Mouse (Mus musculus) kidney, postnatal 0 days (tissue): ENCODE measurements at regions not wholly inside any gene's neighbourhood (a gene's known extent, or its start where the extent isn't known, plus 50 kb on each side); places are given as distances from the start of the nearest gene placed in this dataset.
A peak's percentile ranks its signal among the peaks of the same experiment; 100 is the strongest.

ENCODE experiments used
- ATAC-seq: fragments of 200-750 bp; cut with Nextera tagmentation; replicated peaks from 2 replicates; pipeline ENCODE4 v1.8.0; 2017; ENCODE audit warnings: low read depth, moderate number of reproducible peaks, moderate TSS enrichment, moderate library complexity; ENCODE audit not compliant: low FRiP score
- DNase-seq: peaks from one replicate; pipeline ENCODE4 v3.0.0-alpha.2; 2016; ENCODE audit warnings: low spot score
- H3K27ac ChIP-seq: fragments of 300-500 bp; sonication (generic); 2 replicates; pipeline ENCODE4 v1.5.1; 2014; ENCODE audit warnings: mild to moderate bottlenecking
- H3K27me3 ChIP-seq: fragments of 300-500 bp; sonication (generic); 2 replicates; pipeline ENCODE4 v1.6.1; 2014; ENCODE audit warnings: low read length, mixed read lengths; ENCODE audit not compliant: insufficient read depth
- H3K36me3 ChIP-seq: fragments of 300-500 bp; sonication (generic); 2 replicates; pipeline ENCODE4 v1.6.1; 2014; ENCODE audit warnings: low read length, mixed read lengths; ENCODE audit not compliant: insufficient read depth
- H3K4me1 ChIP-seq: fragments of 300-500 bp; sonication (generic); replicated peaks from 2 replicates; pipeline ENCODE4 v1.6.1; 2014; ENCODE audit warnings: antibody characterized with exemption, low read length, mixed read lengths; ENCODE audit not compliant: insufficient read depth
- H3K4me2 ChIP-seq: fragments of 300-500 bp; sonication (generic); 2 replicates; pipeline ENCODE4 v1.6.1; 2014; ENCODE audit warnings: mild to moderate bottlenecking, low read length, moderate library complexity, mixed read lengths
- H3K4me3 ChIP-seq: fragments of 300-500 bp; sonication (generic); replicated peaks from 2 replicates; pipeline ENCODE4 v1.5.1; 2014; ENCODE audit warnings: low read depth, low read length
- H3K9ac ChIP-seq: fragments of 300-500 bp; sonication (generic); 2 replicates; pipeline ENCODE4 v1.6.1; 2014; ENCODE audit warnings: low read depth, low read length
- H3K9me3 ChIP-seq: fragments of 300-500 bp; sonication (generic); replicated peaks from 2 replicates; pipeline ENCODE4 v1.6.1; 2016; ENCODE audit warnings: low read length, inconsistent platforms, mixed read lengths
- CTCF ChIP-seq: IDR thresholded peaks from 2 replicates; pipeline ENCODE4 v1.5.1; 2016; ENCODE audit warnings: antibody characterized with exemption, low read depth, mild to moderate bottlenecking, moderate library complexity
- WGBS: fragments of 180-500 bp; shearing (Covaris S2); extraction: QIAGEN DNeasy Blood & Tissue Kit; methylation state at CpG from one replicate; pipeline ENCODE4 v1.1.7; 2014; 5-methylcytosine and 5-hydroxymethylcytosine counted together

DNA sequence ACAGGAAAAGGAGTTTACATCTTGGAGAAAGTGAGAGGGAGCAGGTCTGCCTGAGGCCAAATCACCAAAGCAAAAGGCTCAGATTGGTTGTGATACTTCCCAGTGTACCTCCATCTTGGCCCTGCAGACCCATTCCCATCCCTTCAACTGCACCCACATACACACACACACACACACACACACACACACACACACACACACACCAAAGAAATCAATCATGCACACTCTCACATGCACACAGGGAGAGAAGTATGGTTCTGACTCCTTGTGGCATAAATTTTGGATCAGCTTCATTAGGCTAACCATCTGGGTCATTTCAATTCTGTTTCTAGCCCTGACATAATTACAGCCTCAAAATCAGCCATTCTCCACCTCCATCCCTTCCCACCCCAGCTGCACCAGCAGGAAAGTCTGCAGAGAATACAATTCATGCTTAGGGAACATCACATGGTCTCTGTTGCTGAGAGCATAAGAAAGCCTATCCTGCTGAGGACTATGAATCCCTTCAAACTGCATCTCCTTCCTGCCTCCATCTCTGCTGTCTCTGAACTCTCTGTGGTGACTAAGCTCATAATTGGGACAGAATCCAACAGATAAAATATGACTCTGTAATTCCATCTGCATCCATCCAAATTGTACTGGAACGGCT, 378.0 kb downstream of the Rapgef2 start:
- H3K36me3 ChIP-seq, result no peaks in the 10 kb centered on the region
- no peak for TF ChIP-seq CTCF
- H3K4me1 ChIP-seq, result no peaks in the 10 kb centered on the region
- 33% methylated on average over 1 of the region's 1 CpGs for WGBS
- H3K27me3 ChIP-seq, result no peaks in the 10 kb centered on the region
- H3K9ac ChIP-seq, result no peak overlapping the region
- no peak overlapping the region for H3K4me3 ChIP-seq
- H3K9me3 ChIP-seq, result no peaks in the 10 kb centered on the region
- peak; percentile 76 for DNase-seq
- no peak overlapping the region for H3K27ac ChIP-seq
- no peak overlapping the region for H3K4me2 ChIP-seq
- no peak for ATAC-seq

DNA sequence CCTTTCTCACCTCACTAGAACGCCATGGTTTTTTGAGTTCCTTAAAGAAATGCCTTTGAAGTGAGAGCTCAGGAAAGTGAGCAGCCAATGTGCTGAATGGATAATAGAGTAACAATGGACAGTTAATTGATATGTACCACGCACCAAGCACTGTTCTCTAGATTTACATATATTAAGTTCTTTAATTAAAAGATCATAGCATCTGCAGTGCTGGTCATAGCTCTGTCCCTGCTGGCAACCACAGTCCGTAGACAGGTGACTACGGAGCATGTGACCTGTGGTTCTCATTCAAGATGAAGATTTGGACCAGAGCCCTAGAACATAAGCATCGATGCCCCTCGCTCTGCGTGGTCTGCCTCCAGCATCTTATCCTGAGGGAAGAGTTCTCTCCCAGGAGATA, 378.5 kb downstream of the Rapgef2 start:
- no peak for ATAC-seq
- Histone ChIP-seq H3K4me3 (no peak overlapping the region), H3K27me3 (no peaks in the 10 kb centered on the region), H3K36me3 (no peaks in the 10 kb centered on the region), H3K4me1 (no peaks in the 10 kb centered on the region), H3K27ac (no peak overlapping the region), H3K9ac (no peak overlapping the region), H3K4me2 (no peak overlapping the region), H3K9me3 (no peaks in the 10 kb centered on the region)
- WGBS, result 91% methylated on average over 7 of the region's 7 CpGs
- DNase-seq, result no peak
- no peak for TF ChIP-seq CTCF

GRCm38 (mm10) chr3:78901838-78902484, 384.4 kb downstream of the Rapgef2 start:
- no peaks in the 10 kb centered on the region for H3K27me3 ChIP-seq
- no peak for TF ChIP-seq CTCF
- DNase-seq, result no peak
- ATAC-seq, result peak; percentile 59; the same call in 1 of the 2 replicates
- 30% methylated on average over 4 of the region's 4 CpGs for WGBS
- H3K27ac ChIP-seq, result no peak overlapping the region
- H3K4me3 ChIP-seq, result no peak overlapping the region
- 0 out of 2 replicates have a peak, but pooled peaks cover 5% of the 10 kb centered on the region for H3K4me1 ChIP-seq
- no peaks in the 10 kb centered on the region for H3K9me3 ChIP-seq
- peak overlapping the region; percentile 45 for H3K4me2 ChIP-seq
- no peaks in the 10 kb centered on the region for H3K36me3 ChIP-seq
- H3K9ac ChIP-seq, result no peak overlapping the region

GRCm38 (mm10) chr3:78901016-78901837, 385.1 kb downstream of the Rapgef2 start:
- H3K27ac ChIP-seq, result no peak overlapping the region
- ATAC-seq (0 out of 2 replicates have a peak, but pooled peaks have one; percentile 46), DNase-seq (peak; percentile 76)
- 0 out of 2 replicates have a peak, but pooled peaks cover 5% of the 10 kb centered on the region for H3K4me1 ChIP-seq
- 9% methylated on average over 11 of the region's 11 CpGs for WGBS
- 0 out of 2 replicates have a peak overlapping the region, but pooled peaks have one; percentile 2 for H3K4me3 ChIP-seq
- no peaks in the 10 kb centered on the region for H3K9me3 ChIP-seq
- peak overlapping the region; percentile 45 for H3K4me2 ChIP-seq
- no peak for TF ChIP-seq CTCF
- no peaks in the 10 kb centered on the region for H3K27me3 ChIP-seq
- no peaks in the 10 kb centered on the region for H3K36me3 ChIP-seq
- H3K9ac ChIP-seq, result no peak overlapping the region

DNA sequence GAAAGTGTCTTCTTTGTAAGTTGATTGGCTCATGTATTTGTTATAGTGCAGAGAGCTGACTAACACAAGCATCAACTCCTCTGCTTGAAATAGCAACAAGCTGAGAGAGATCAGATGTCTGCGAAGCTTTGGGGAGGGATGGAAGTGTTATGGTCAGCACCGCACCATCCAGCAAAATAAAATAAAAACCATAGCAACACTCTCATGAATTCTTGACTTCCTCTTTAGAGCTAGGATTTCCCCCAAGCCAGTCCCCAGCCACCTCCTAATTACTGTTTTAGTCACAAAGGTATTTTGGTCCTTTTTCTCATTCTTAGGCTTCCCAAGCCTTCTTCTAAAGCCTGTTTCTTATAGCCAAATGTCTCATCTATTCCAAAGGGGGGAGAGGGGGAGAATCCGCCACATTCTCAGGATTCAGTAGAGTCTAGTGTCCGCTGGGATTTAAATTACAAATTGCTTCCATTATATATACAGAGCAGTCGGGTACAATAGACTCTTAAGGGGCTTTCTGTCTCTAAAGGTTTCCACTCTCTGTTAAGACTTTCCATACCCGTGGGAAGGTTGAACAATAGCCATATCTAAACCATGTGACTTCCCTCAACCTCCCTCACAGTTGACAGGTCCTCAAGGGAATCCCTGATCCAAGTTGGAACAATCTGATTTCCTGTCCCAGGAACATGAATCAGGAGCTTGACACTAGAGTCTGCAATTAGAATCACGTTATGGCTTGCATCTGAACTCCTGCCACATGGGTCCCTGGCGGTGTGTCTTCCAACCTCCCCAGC, 386.7 kb downstream of the Rapgef2 start:
- WGBS, result 59% methylated on average over 8 of the region's 8 CpGs
- no peaks in the 10 kb centered on the region for H3K9me3 ChIP-seq
- no peak for TF ChIP-seq CTCF
- no peak overlapping the region for H3K9ac ChIP-seq
- H3K4me2 ChIP-seq, result no peak overlapping the region
- DNase-seq (peak; percentile 46), ATAC-seq (no peak)
- H3K27me3 ChIP-seq, result no peaks in the 10 kb centered on the region
- 0 out of 2 replicates have a peak, but pooled peaks cover 5% of the 10 kb centered on the region for H3K4me1 ChIP-seq
- H3K4me3 ChIP-seq, result no peak overlapping the region
- no peak overlapping the region for H3K27ac ChIP-seq
- no peaks in the 10 kb centered on the region for H3K36me3 ChIP-seq
